Mouse (Mus musculus): ENCODE data around the gene Spsb4.

DNA sequence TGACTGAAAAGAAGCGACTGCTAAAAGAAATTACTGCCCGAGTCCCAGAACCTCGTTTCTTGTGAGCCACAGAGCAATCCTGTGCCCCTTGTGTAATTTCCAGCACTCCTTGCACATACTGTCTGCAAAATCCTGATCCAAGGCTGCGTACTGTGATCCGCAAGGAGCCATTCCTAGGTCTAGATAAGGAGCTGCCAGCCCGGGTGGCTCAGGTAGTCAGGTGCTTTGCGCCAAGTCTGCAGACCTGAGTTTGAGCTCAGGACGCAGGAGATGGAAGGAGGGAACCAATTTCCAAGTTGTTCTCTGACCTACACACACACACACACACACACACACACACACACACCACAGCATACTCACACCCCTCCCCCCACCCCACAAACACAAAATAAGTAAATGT is 16.0 kb downstream of the Spsb4 start:
- TF ChIP-seq GATA1 (IDR thresholded peaks at IDR 0.05; ENCODE audit: low read length) (no peak), TAL1 (IDR thresholded peaks at IDR 0.05; ENCODE audit: low read length) (no peak)

All from erythroblast, embryonic 14.5 days (primary cell).